Mouse (Mus musculus) brain, embryonic 14.5 days (tissue): ENCODE results near the gene Sprtn.

Experiments
- CTCF ChIP-seq: fragments of 200-500 bp; IDR thresholded peaks from 2 replicates; pipeline ENCODE4 v1.5.1; 2012; ENCODE audit warnings: inconsistent platforms, mild to moderate bottlenecking, moderate library complexity, borderline replicate concordance; ENCODE audit not compliant: insufficient read depth, insufficient read length; ENCODE audit errors: extremely low read depth
- POLR2A ChIP-seq: fragments of 200-500 bp; IDR thresholded peaks from 2 replicates; pipeline ENCODE4 v1.6.1; 2012; ENCODE audit warnings: mild to moderate bottlenecking, inconsistent platforms, borderline replicate concordance; ENCODE audit not compliant: poor library complexity, insufficient read depth, insufficient read length, severe bottlenecking; ENCODE audit errors: extremely low read depth

GRCm38 (mm10) chr8:124923971-124924652 lies 26.4 kb downstream of the Sprtn start:
- TF ChIP-seq CTCF (no peak), POLR2A (no peak)
